1 mouse cellular context compared by ENCODE assay signal in genomic region chr10:81319741-81320549, GRCm38 (mm10).
TF ChIP-seq lines count a peak whose summit lies in the region.

No protein-coding gene starts in this region.

TF ChIP-seq in MEL, 35 proteins besides CTCF, POLR2A, EP300 and RAD21:
- TF ChIP-seq MEF2A (IDR thresholded peaks at IDR 0.05; ENCODE audit: extremely low read depth, insufficient replicate concordance, low read depth, low read length, poor library complexity, severe bottlenecking) (no peak), MXI1 (IDR thresholded peaks at IDR 0.05; ENCODE audit: low read depth, low read length) (peak; percentile 94), TBP (IDR thresholded peaks at IDR 0.05; ENCODE audit: low read depth, low read length) (peak; percentile 60; the same call in 1 of the 2 replicates), MYB (IDR thresholded peaks at IDR 0.05; ENCODE audit: low read depth, low read length) (no peak), CHD2 (IDR thresholded peaks at IDR 0.05; ENCODE audit: low read length) (peak; percentile 25; the same call in 1 of the 2 replicates), RCOR1 (IDR thresholded peaks at IDR 0.05; ENCODE audit: low read depth, low read length) (0 out of 2 replicates have a peak, but pooled peaks have one; percentile 26), USF1 (IDR thresholded peaks at IDR 0.05; ENCODE audit: low read depth, low read length) (no peak), MYC (IDR thresholded peaks at IDR 0.05; ENCODE audit: low read depth, low read length) (peak; percentile 87), ZC3H11A (IDR thresholded peaks at IDR 0.05; ENCODE audit: low read depth, low read length) (no peak), ETS1 (IDR thresholded peaks at IDR 0.05; ENCODE audit: low read depth, low read length) (no peak), POLR2AphosphoS5 (IDR thresholded peaks at IDR 0.05; ENCODE audit: borderline replicate concordance, low read depth, low read length) (no peak), CHD1 (IDR thresholded peaks at IDR 0.05; ENCODE audit: low read depth, low read length) (no peak), E2F4 (IDR thresholded peaks at IDR 0.05; ENCODE audit: borderline replicate concordance, low read depth, low read length) (0 out of 2 replicates have a peak, but pooled peaks have one; percentile 37), ZKSCAN1 (IDR thresholded peaks at IDR 0.05; ENCODE audit: low read depth, low read length) (no peak), KAT2A (conservative IDR thresholded peaks at IDR 0.05; ENCODE audit: low read depth, low read length) (no peak; the same call in 1 of the 2 replicates), GATA1 (IDR thresholded peaks at IDR 0.05; ENCODE audit: low read depth, low read length) (no peak), POLR2AphosphoS2 (IDR thresholded peaks at IDR 0.05; ENCODE audit: low read length) (peak; percentile 76), MAX (IDR thresholded peaks at IDR 0.05; ENCODE audit: low read length) (peak; percentile 83), NRF1 (IDR thresholded peaks at IDR 0.05; ENCODE audit: insufficient read depth, low read depth, low read length, poor library complexity, severe bottlenecking) (no peak), USF2 (IDR thresholded peaks at IDR 0.05; ENCODE audit: borderline replicate concordance in 1 of 2, insufficient read depth in 1 of 2, low read depth in 1 of 2, low read length in 2 of 2) (no peak), BHLHE40 (IDR thresholded peaks at IDR 0.05; ENCODE audit: borderline replicate concordance, low read depth, low read length) (no peak), TCF12 (IDR thresholded peaks at IDR 0.05; ENCODE audit: low read depth, low read length) (peak; percentile 33), TAL1 (IDR thresholded peaks at IDR 0.05; ENCODE audit: low read length) (no peak), GABPA (IDR thresholded peaks at IDR 0.05; ENCODE audit: low read depth, low read length) (no peak), ELF1 (IDR thresholded peaks at IDR 0.05; ENCODE audit: low read depth, low read length) (peak; percentile 15; the same call in 1 of the 2 replicates), SMC3 (IDR thresholded peaks at IDR 0.05; ENCODE audit: low read depth, low read length) (peak; percentile 15; the same call in 1 of the 2 replicates), NELFE (IDR thresholded peaks at IDR 0.05; ENCODE audit: low read depth, low read length) (peak; percentile 76), UBTF (IDR thresholded peaks at IDR 0.05; ENCODE audit: borderline replicate concordance, insufficient read depth, low read depth, low read length) (no peak), HCFC1 (IDR thresholded peaks at IDR 0.05; ENCODE audit: low read depth, low read length) (no peak), SIN3A (IDR thresholded peaks at IDR 0.05; ENCODE audit: low read length) (peak; percentile 64), JUND (IDR thresholded peaks at IDR 0.05; ENCODE audit: low read depth, low read length) (no peak), ZMIZ1 (IDR thresholded peaks at IDR 0.05; ENCODE audit: low read depth, low read length) (no peak; the same call in 1 of the 2 replicates), MAFK (IDR thresholded peaks at IDR 0.05; ENCODE audit: borderline replicate concordance, low read depth, low read length) (no peak)
TF ChIP-seq in MEL: peak in this region for 13.
